Mouse (Mus musculus) liver, adult 2 months (tissue): ENCODE results near the gene Kif5c. TPM values are rescaled to one million over a fixed set of nuclear protein-coding genes. Genes with fewer than 3 reads are reported as not detected.

Source experiments
- DNase-seq: peaks from one replicate; pipeline ENCODE4 v3.0.0-alpha.2; 2011; ENCODE audit warnings: low read depth, low spot score; ENCODE audit errors: extremely low read depth
- H3K27ac ChIP-seq: fragments of 200-500 bp; replicated peaks from 2 replicates; pipeline ENCODE4 v1.5.1; 2012; ENCODE audit warnings: low read depth, mild to moderate bottlenecking, control low read depth, inconsistent platforms, low read length; ENCODE audit not compliant: insufficient read depth
- H3K27me3 ChIP-seq: fragments of 200-500 bp; 2 replicates; pipeline ENCODE4 v1.6.1; 2012; ENCODE audit warnings: mild to moderate bottlenecking, moderate library complexity, low read length, inconsistent platforms; ENCODE audit not compliant: control insufficient read depth, insufficient read depth
- H3K36me3 ChIP-seq: fragments of 200-500 bp; 2 replicates; pipeline ENCODE4 v1.6.1; 2012; ENCODE audit warnings: low read length, inconsistent platforms; ENCODE audit not compliant: control insufficient read depth, insufficient read depth
- H3K4me1 ChIP-seq: fragments of 200-500 bp; 2 replicates; pipeline ENCODE4 v1.6.1; 2011; ENCODE audit warnings: low read length; ENCODE audit not compliant: control insufficient read depth, insufficient read depth
- H3K4me3 ChIP-seq: fragments of 200-500 bp; 2 replicates; pipeline ENCODE4 v1.5.1; 2011; ENCODE audit warnings: low read depth, mild to moderate bottlenecking, control low read depth, low read length, moderate library complexity; ENCODE audit not compliant: insufficient read depth
- H3K79me2 ChIP-seq: fragments of 200-500 bp; 2 replicates; pipeline ENCODE4 v1.6.1; 2012; ENCODE audit warnings: inconsistent platforms, mild to moderate bottlenecking, low read length, moderate library complexity; ENCODE audit not compliant: control insufficient read depth, insufficient read depth
- H3K9ac ChIP-seq: fragments of 200-500 bp; 2 replicates; pipeline ENCODE4 v1.6.1; 2012; ENCODE audit warnings: low read depth, mild to moderate bottlenecking, control low read depth, inconsistent platforms, low read length
- CTCF ChIP-seq: fragments of 200-500 bp; IDR thresholded peaks from 2 replicates; pipeline ENCODE4 v1.5.1; 2011; ENCODE audit warnings: low read depth, low read length, control low read depth
- POLR2A ChIP-seq: fragments of 200-500 bp; IDR thresholded peaks from 2 replicates; pipeline ENCODE4 v1.6.1; 2011; ENCODE audit warnings: low read length, control low read depth; ENCODE audit not compliant: insufficient read depth; ENCODE audit errors: extremely low read depth
- WGBS: fragments of 180-500 bp; shearing (Covaris S2); methylation state at CpG from one replicate; pipeline ENCODE4 v1.1.7; 2018; 5-methylcytosine and 5-hydroxymethylcytosine counted together
- polyA plus RNA-seq: library from polyadenylated mRNA; depleted of rRNA; stranded (reverse); fragments of >200 nt; gene quantifications from 2 replicates; pipeline ENCODE4 v1.2.3, GENCODE M21; 2012
- total RNA-seq: library from RNA; depleted of rRNA; stranded (reverse); fragments of >200 nt; gene quantifications from 2 replicates; pipeline ENCODE4 v1.2.3, GENCODE M21; 2014

Gene Kif5c
- total and polyA plus RNA-seq, 2 experiments: under 0.01 TPM; not detected in 1

DNA sequence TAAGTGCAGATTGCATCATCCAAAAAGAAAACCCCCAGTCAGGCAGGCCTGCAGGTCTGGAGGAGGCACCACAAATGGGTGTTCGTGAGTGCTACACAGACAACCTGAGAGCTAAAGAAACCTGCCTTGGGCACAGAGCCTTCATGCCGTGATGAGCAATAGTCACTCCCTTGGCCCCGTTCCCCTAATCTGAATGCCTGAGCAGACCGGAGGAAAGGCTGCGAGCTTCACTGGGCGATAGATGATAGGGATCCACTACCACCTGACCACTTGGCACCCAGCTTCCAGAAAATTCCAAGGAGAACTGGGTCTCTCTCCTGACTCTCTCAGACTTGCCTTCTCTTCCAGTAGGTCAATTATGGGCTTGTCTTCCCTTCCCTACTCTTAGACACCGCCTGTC, 24.2 kb upstream of the Kif5c start:
- Histone ChIP-seq H3K36me3 (no peaks in the 10 kb centered on the region), H3K27ac (no peak overlapping the region), H3K9ac (no peak overlapping the region), H3K27me3 (no peaks in the 10 kb centered on the region), H3K4me3 (no peak overlapping the region), H3K79me2 (no peaks in the 10 kb centered on the region), H3K4me1 (no peaks in the 10 kb centered on the region)
- WGBS: 91% methylated on average over 7 of the region's 7 CpGs
- no peak for TF ChIP-seq POLR2A
- TF ChIP-seq CTCF: no peak
- DNase-seq: no peak

DNA sequence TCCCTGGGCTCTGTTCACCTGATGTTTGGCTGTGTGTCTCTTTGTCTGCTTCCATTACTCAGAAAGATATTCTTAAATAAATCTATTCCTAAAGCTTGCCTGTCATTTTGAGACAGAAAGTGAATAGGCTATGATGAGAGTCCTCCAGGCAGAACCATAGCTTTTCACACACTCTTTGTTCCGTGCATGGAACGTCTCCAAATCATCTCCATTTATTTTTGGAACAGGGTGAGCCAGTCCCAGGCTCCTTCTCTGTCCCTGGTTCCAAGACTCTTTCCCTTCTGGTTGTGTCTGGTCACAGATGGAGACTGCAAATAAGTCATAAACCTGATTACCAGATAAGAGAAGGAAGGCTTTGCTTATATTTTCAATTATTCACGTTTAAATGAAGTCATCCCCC, 22.8 kb upstream of the Kif5c start:
- no peak for DNase-seq
- TF ChIP-seq CTCF (no peak), POLR2A (no peak)
- no peak overlapping the region for H3K4me3 ChIP-seq
- no peaks in the 10 kb centered on the region for H3K36me3 ChIP-seq
- H3K9ac ChIP-seq: no peak overlapping the region
- H3K27ac ChIP-seq: no peak overlapping the region
- WGBS: 76% methylated on average over 3 of the region's 3 CpGs
- H3K4me1 ChIP-seq: no peaks in the 10 kb centered on the region
- no peaks in the 10 kb centered on the region for H3K27me3 ChIP-seq
- H3K79me2 ChIP-seq: no peaks in the 10 kb centered on the region

DNA sequence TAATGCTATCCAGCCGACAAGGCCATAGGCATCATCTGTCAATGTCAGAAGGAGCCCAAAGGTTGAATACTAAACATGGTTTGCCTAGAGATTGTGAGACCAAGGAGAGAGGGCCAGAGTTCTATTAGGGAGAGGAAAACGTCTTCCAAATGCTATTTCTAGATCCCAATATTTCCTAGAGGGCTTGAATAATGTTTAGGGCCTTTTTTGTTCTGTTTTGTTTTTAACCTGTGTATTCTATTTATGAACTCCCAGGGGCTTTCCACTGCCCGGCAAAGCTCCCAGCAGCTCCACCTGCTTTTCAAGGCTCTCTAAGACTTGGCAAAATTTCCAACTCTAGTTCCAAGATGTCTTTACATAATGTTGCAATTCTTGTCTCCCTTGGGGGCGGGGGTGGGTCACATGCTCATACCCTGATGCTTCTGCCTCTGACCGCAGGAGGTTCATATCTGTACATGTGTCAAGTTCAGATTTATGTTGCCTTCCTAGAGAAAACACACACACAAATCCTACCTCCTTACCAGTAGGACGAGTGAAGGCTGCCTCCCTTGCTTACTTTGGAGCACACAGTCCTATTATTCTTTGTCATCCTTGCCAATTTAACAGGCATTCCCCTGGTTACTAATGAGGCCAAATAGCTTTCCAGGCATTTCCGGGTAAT, 18.9 kb upstream of the Kif5c start:
- Histone ChIP-seq H3K4me1 (no peaks in the 10 kb centered on the region), H3K27me3 (no peaks in the 10 kb centered on the region; the same call in 1 of the 2 replicates), H3K27ac (no peak overlapping the region), H3K36me3 (no peaks in the 10 kb centered on the region), H3K4me3 (no peak overlapping the region), H3K79me2 (no peaks in the 10 kb centered on the region), H3K9ac (no peak overlapping the region)
- DNase-seq: no peak
- 75% methylated on average over 7 of the region's 7 CpGs for WGBS
- TF ChIP-seq CTCF (no peak), POLR2A (no peak)

DNA sequence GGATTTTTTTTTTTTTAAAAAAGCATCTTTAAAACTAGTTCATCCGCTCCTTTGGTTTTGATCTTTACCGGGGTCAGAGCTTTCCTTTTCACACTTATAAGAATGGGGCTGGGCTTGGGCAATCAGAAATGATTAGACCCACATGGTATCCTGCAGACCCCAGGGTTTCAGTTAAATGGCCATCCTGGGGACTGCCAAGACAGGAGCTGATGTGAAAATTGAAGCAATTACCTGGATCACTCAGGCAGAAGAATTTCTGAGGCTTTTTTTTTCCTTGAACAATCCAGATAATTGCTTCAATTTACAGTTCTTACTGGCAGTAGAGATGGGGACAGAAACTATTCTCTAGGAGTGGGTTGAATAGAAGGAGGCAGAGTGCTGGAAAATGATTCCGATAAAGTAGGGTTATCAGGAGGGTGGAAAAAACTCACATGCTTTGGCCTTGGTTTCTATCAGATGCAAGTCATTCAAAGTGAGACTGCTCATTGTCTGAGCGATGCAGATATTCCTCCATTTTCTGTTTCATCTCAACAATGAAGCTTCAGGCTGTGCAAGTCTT, 16.2 kb upstream of the Kif5c start:
- H3K36me3 ChIP-seq: no peaks in the 10 kb centered on the region
- no peaks in the 10 kb centered on the region for H3K79me2 ChIP-seq
- H3K4me1 ChIP-seq: no peaks in the 10 kb centered on the region
- H3K27ac ChIP-seq: no peak overlapping the region
- no peak for TF ChIP-seq POLR2A
- no peak for TF ChIP-seq CTCF
- no peak overlapping the region for H3K9ac ChIP-seq
- DNase-seq: no peak
- no peaks in the 10 kb centered on the region; the same call in 1 of the 2 replicates for H3K27me3 ChIP-seq
- no peak overlapping the region for H3K4me3 ChIP-seq
- WGBS: 97% methylated on average over 4 of the region's 4 CpGs

GRCm38 (mm10) chr2:49609611-49610010, 9.5 kb upstream of the Kif5c start:
- DNase-seq: no peak
- H3K9ac ChIP-seq: no peak overlapping the region
- no peaks in the 10 kb centered on the region for H3K27me3 ChIP-seq
- H3K79me2 ChIP-seq: no peaks in the 10 kb centered on the region
- WGBS: 76% methylated on average over 5 of the region's 5 CpGs
- TF ChIP-seq POLR2A: no peak
- H3K4me3 ChIP-seq: no peak overlapping the region
- no peak overlapping the region for H3K27ac ChIP-seq
- H3K36me3 ChIP-seq: no peaks in the 10 kb centered on the region
- H3K4me1 ChIP-seq: no peaks in the 10 kb centered on the region

DNA sequence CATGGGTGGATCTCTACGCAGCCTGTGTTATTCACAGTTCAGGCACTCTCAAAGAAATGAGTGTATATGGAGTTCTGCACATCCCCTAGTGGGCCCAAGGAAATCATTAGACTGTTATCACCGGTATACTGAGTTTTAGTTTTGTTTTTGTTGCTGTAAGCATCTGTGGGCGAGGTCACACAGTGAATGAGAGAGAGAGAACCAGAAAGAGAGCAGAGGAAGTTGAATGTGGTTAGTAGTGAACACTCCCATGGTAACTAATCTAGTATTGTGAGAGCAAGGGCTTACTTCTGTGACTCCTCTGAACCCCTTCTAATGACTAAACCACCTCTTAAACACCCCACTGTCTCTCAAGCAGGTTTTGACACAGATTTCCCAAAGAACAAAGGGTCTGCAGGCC, 2.3 kb upstream of the Kif5c start:
- Histone ChIP-seq H3K36me3 (no peaks in the 10 kb centered on the region), H3K27me3 (peaks cover 19% of the 10 kb centered on the region), H3K27ac (no peak overlapping the region), H3K4me1 (no peaks in the 10 kb centered on the region), H3K79me2 (no peaks in the 10 kb centered on the region), H3K4me3 (no peak overlapping the region), H3K9ac (no peak overlapping the region)
- no peak for TF ChIP-seq POLR2A
- TF ChIP-seq CTCF: no peak
- 78% methylated on average over 3 of the region's 3 CpGs for WGBS
- DNase-seq: no peak
